Mouse (Mus musculus): ENCODE measurements around the gene Prok2.

Gene Prok2

GRCm38 (mm10) chr6:99725971-99726561 is at the start of gene Prok2:
Prok2 (minus strand) TSS chr6:99726392.
- WGBS, result under 1% methylated on average over 61 of the region's 61 CpGs

DNA sequence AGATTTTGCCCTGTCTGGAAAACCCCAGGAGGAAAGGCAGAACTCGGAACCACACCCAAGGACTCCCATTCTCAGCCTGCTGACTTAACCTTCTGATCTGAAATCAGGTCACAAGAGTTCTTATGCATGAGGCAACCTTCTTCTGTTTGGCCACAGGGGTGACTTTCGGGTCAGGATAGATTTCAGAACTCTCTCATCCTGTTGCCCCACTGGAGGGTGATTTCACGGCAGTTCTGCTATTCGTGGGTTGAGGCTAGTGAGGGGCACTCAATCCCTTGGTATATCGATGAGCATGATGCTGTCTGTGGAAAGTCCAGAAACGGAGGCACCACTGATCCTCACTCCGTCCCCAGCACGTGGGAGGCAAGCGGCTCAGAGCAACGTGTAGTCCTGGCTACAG is 48.5 kb upstream of the Prok2 start:
- 85% methylated on average over 10 of the region's 10 CpGs for WGBS

DNA sequence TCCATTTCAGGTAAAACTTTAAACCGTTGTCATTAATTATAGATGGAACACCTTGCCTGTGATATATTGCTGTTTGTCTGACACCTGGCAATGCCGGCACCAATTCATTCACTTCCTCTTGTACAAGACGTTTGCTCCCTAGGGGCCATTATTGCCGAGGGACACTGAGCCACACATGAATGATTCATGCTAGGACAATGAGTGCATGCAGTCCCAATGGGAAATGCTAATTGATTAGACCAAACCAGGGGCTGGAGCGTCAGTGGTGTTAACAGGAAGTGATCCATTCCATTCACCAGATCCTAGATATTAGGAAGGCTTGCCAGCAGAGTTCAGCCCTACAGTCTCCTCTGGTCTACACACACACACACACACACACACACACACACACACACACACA is 42.3 kb upstream of the Prok2 start:
- WGBS, result 36% methylated on average over 5 of the region's 5 CpGs

- 81% methylated on average over 3 of the region's 3 CpGs for WGBS
These were observed 38.7 kb upstream of the Prok2 start for GRCm38 (mm10) chr6:99764916-99765315.

DNA sequence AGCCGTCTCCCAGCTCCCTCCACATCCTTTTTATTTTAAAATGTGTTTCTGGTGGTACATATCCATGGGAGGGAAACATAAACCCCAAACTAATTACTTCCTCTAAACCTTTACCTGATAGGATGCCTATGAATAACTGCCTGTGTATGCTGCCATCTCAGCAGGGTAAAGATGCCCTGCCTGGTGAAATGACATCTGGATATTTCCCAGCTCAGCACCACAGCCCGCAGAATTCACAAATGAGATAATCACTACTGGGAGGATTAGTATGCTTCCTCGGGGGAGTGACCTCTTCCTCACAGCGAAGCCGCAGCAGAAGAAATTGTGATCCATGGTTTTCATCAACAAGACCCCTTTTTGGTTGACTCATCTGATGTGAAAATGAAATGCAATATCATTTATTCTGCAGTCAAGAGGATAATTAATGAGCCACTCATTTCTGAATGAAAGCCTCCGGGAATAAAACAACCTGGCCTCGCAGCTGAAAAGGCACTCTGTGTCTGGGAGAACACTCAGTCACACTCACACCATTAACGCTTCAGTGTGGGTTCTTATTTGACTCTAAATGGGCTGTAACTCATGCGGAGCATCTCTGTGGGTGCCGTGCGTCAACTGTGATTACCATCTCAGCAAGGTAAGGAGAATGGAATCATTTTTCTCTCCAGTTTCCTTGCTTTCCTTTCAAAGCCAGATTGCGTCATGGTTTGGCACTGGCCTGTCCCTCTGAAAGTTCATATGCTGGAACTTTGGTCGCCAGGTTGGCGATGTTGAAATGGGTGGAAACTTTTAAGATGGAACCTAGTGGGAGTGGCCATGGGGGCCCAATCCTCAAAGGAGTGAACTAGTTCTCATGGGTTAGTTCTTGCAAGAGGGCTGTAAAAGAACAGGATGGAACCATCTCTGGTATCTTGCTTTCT is 36.1 kb upstream of the Prok2 start:
- 60% methylated on average over 14 of the region's 14 CpGs for WGBS

DNA sequence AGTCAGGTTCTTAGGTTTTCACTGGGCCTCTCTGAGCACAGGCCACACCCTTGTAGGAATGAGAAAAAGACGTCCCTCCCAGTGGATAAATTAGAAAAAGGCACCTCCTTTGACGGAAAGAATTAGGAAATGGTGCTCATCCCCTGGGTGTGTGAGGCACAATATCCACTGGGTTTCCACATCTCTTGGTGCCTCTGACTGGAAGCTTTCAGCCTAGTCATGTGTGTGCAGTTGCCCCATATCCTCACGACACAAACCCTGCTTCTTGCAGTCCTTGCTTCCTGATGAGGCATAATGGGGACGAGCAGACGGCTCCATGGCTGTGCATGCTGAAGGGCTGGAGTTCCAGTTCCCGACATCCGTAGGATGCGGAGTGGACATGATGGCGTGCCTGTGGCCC is 29.9 kb upstream of the Prok2 start:
- 90% methylated on average over 9 of the region's 9 CpGs for WGBS

GRCm38 (mm10) chr6:99751308-99751707 is 25.1 kb upstream of the Prok2 start:
- WGBS, result 72% methylated on average over 6 of the region's 6 CpGs

DNA sequence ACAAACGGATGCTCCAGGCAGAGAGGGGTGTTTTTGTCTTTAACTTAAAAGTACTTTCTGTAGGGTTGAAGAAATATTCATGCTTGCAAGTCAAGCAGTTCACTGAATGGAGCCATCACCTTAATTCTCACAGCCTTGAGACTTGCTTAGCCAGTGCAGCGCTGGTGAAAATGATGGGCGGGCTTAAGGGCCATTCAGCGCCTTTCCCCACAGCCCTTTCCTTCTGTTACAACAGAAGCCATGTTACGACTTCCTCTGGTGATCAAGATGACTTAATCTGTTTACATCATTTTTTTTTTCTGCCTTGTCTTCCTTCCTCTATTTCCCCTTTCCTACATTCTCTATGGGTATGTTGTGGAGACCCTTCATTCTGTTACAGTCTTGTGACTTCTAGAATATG is 20.1 kb upstream of the Prok2 start:
- WGBS, result 90% methylated on average over 5 of the region's 5 CpGs

DNA sequence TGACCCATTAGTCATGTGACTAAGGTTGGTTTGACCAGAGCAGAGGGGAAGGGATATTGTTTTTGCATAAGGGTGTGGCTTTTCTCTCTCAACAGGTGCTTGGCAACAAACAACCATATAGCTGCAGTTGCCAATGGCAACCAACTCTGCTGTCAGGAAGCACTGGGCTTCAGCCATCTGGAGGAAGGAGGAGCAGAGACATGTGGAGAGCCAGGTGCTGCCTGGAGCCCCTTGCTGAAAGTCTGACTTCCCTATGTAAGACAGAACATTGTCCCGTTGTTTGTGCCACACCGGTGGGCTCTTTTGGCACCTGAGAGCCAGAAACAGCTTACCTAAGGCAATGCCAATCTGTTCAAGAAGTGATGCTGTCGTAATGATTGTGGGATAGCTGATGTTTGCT is 16.7 kb upstream of the Prok2 start:
- 50% methylated on average over 3 of the region's 3 CpGs for WGBS

DNA sequence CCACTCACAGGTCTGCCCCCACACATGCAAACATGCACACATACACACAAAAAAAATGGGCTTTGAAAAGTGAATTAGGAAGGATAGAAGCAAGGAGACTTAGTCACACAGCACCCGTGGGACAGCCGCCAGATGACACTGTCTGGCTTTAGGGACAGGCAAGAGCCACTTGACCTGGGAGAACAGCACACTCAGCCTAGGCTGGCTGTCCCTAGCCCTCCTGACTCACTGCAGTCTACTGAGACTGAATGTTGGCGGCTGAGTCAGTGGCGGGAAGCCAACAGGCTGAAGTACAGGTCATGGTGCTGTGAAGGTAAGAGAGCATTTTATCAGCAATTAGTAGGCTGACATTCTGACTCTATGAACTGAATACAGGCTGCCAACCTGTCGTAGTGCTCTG is 8.5 kb upstream of the Prok2 start:
- WGBS, result 89% methylated on average over 5 of the region's 5 CpGs

GRCm38 (mm10) chr6:99732673-99733072 is 6.5 kb upstream of the Prok2 start:
- 82% methylated on average over 8 of the region's 8 CpGs for WGBS

DNA sequence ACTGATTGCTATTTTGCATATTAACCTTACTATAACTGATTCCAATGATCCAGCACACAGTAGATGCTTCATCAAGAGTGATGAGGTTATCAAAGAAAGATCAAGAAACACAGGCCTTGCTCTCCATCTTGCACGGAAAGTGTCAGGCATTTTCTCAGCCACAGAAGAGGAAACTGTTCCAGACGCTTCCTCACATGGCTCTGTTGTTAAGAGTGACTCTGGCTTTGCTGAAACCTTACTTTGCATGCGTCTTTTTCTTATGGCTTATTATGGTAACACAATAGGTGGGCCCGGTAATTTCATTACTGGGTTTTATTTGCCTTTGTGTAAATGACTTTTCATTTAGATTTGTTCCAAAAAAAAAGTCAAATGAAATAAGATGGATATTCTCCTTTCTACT is 5.7 kb upstream of the Prok2 start:
- 81% methylated on average over 4 of the region's 4 CpGs for WGBS

DNA sequence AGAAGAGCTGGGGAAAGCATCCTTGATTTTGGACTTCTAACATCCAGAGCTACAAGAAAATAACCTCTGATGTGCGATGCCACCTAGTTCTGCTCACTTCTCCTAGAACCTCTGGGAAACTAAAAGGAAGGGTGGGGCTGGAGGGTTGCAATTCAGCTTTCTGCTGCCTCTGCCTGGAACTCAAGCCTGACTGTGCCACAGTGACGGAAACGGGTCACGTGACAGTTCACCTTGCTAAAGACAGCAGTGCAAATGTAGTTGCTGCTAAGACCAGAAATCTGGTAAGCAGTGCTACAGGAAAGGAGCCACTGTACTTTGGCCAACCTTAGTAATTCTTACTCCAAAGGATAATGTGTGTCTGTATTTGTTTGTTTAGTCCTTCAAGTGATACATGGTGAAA is 3.7 kb upstream of the Prok2 start:
- WGBS, result 88% methylated on average over 4 of the region's 4 CpGs

DNA sequence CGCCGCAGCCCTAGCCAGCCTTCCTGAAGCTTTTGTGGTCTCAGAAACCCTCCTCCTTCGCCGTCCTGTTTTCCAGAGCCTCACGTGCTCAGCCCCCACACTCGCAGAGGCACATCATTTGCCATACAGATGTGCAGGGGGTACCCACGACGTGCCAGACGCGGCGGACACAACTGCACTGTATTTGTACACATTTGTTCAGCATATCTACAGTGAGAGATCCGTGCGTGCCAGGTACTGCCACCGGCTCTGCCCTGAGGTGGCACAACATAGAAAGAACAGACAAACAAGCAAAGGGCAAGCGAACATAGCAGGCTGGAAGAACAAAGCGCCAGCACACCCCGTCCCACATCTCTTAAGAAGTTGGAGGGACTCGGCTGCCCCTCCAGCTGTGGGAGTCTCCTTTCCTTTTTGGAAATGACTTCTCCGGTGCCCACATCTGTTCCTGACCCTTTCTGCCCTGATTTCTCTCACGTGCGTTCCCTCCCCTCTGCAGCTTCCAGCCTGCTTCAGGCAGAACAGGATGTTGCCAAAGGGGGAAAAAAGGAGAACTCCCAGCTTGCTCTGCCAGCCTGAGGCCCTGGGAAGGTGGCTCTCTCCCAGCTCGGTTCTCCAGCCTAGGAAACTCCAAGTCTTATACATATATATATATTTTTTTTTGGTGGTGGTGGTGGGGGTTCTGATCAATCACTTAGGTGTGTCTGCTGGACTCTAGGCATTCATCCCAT is 548 bp upstream of the Prok2 start:
- 8% methylated on average over 22 of the region's 22 CpGs for WGBS

GRCm38 (mm10) chr6:99722390-99722789 is 3.8 kb downstream of the Prok2 start:
- WGBS, result 72% methylated on average over 9 of the region's 9 CpGs

DNA sequence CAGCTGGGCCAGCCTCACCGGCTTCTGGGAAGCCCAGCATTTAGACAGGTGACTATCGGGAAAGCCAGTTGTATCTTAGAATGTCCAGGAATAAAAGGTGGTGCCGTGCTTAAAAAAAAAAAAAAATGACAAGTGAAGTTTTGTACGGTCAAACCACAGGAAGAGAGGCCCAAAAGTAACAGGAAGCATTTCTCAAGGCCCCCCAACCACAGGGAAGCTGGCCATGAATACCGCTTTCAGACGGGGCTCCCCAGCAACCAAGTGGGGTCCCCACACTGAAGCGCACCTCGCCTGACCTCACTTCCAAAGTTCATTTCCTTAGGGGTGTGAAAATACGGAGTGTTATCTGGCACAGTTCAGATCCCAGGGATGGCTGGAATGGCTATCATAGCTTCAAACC is 5.2 kb downstream of the Prok2 start:
- 90% methylated on average over 9 of the region's 9 CpGs for WGBS

GRCm38 (mm10) chr6:99715913-99716312 is 10.3 kb downstream of the Prok2 start:
- WGBS, result 79% methylated on average over 6 of the region's 6 CpGs

GRCm38 (mm10) chr6:99715191-99715590 is 11.0 kb downstream of the Prok2 start:
- 86% methylated on average over 6 of the region's 6 CpGs for WGBS

- WGBS, result 87% methylated on average over 5 of the region's 5 CpGs
These were observed 12.9 kb downstream of the Prok2 start for GRCm38 (mm10) chr6:99713256-99713655.

GRCm38 (mm10) chr6:99711576-99712101 is 14.6 kb downstream of the Prok2 start:
- 87% methylated on average over 11 of the region's 11 CpGs for WGBS

- WGBS, result 61% methylated on average over 3 of the region's 3 CpGs
These were observed 25.7 kb downstream of the Prok2 start for GRCm38 (mm10) chr6:99700484-99700883.
